Mouse (Mus musculus) cerebellum, adult 9-11 months (tissue): Measurements from ENCODE around the gene Kidins220.

Experiments used
- DNase-seq: peaks from one replicate; pipeline ENCODE4 v3.0.0; 2022

Kidins220 gene

GRCm38 (mm10) chr12:25093241-25093774 lies 118.6 kb downstream of the Kidins220 start:
- peak; percentile 34 for DNase-seq

- peak; percentile 30 for DNase-seq
These were observed 120.1 kb downstream of the Kidins220 start for GRCm38 (mm10) chr12:25094621-25095521.

GRCm38 (mm10) chr12:25095538-25095937 lies 120.8 kb downstream of the Kidins220 start:
- no peak for DNase-seq

GRCm38 (mm10) chr12:25095974-25096639 lies 121.4 kb downstream of the Kidins220 start:
- DNase-seq = peak; percentile 96

- peak; percentile 51 for DNase-seq
These were observed 121.9 kb downstream of the Kidins220 start for GRCm38 (mm10) chr12:25096640-25097051.

- no peak for DNase-seq
These were observed 122.2 kb downstream of the Kidins220 start, which contains the start of gene Id2 for GRCm38 (mm10) chr12:25097052-25097209. Gene Id2 (minus strand): TSS chr12:25097140.

- DNase-seq = peak; percentile 42
These were observed 122.8 kb downstream of the Kidins220 start for GRCm38 (mm10) chr12:25097210-25098160.

GRCm38 (mm10) chr12:25098161-25098550 lies 123.4 kb downstream of the Kidins220 start:
- no peak for DNase-seq

GRCm38 (mm10) chr12:25098561-25099312 lies 124.0 kb downstream of the Kidins220 start:
- DNase-seq = peak; percentile 87

- DNase-seq = peak; percentile 44
These were observed 124.5 kb downstream of the Kidins220 start for GRCm38 (mm10) chr12:25099313-25099562.

GRCm38 (mm10) chr12:25099563-25100408 lies 125.1 kb downstream of the Kidins220 start:
- DNase-seq = peak; percentile 36

- peak; percentile 47 for DNase-seq
These were observed 125.9 kb downstream of the Kidins220 start for GRCm38 (mm10) chr12:25100411-25101217.

- peak; percentile 23 for DNase-seq
These were observed 126.7 kb downstream of the Kidins220 start for GRCm38 (mm10) chr12:25101389-25101788.

- no peak for DNase-seq
These were observed 129.2 kb downstream of the Kidins220 start for GRCm38 (mm10) chr12:25103911-25104310.

GRCm38 (mm10) chr12:25104541-25104940 lies 129.8 kb downstream of the Kidins220 start:
- DNase-seq = no peak

- DNase-seq = no peak
These were observed 134.1 kb downstream of the Kidins220 start for GRCm38 (mm10) chr12:25108865-25109264.

- DNase-seq = peak; percentile 17
These were observed 135.4 kb downstream of the Kidins220 start for GRCm38 (mm10) chr12:25109971-25110681.

- no peak for DNase-seq
These were observed 136.0 kb downstream of the Kidins220 start for GRCm38 (mm10) chr12:25110682-25111078.
